Mouse (Mus musculus): ENCODE data around the gene Hist2h3c1. TPM values are rescaled to one million over a fixed set of nuclear protein-coding genes. Genes with fewer than 3 reads are reported as not detected.

Gene Hist2h3c1
- total RNA-seq, 1 experiment: not detected

DNA sequence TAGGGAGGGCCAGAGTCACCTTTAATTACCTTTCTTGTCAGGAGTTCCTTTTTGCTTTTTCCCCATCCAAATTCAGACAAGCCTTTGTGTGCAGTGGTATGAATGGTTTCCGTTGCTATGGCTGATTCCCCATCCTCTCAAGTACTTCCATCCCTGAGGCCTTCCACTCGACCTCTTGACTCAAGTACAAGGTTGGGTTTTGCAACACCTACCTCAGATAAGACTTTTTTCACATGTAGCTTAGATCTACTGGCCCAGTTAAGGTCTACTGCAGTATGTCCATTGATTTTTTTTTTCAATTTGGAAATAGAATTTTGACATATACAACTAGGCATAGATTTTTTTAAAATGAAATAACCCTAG is 14.7 kb upstream of the Hist2h3c1 start:
- in situ Hi-C loops (cut with MboI; ENCODE audit: low sequenced_read_pairs in 2 of 2, unreplicated experiment in 2 of 2): no loop called here
- Histone ChIP-seq H3K27ac (ENCODE audit: insufficient read depth, low read depth, low read length, poor library complexity, severe bottlenecking) (no peak overlapping the region), H3K4me1 (ENCODE audit: control insufficient read depth in 2 of 2, insufficient read depth in 2 of 2, low read length in 2 of 2, poor library complexity in 1 of 2) (peaks cover 0 to 3% of the 10 kb centered on the region in 2 experiments; a peak in 3 of 4 replicates), H3K4me3 (ENCODE audit: insufficient read depth in 1 of 2, low read depth in 1 of 2, low read length in 2 of 2, poor library complexity in 1 of 2, severe bottlenecking in 1 of 2) (no peak overlapping the region), H3K9me3 (ENCODE audit: control insufficient read depth, insufficient read depth, low read depth, low read length) (no peaks in the 10 kb centered on the region), H3K9ac (ENCODE audit: insufficient read depth, low read depth, low read length, poor library complexity, severe bottlenecking) (no peak overlapping the region), H3K36me3 (ENCODE audit: control insufficient read depth, insufficient read depth, low read length, poor library complexity, severe bottlenecking) (no peaks in the 10 kb centered on the region)
- DNase-seq (ENCODE audit: low read depth, low spot score): no peak
- TF ChIP-seq CHD2 (IDR thresholded peaks at IDR 0.05; ENCODE audit: low read depth, low read length): no peak
- no peak for TF ChIP-seq ZC3H11A (IDR thresholded peaks at IDR 0.05; ENCODE audit: borderline replicate concordance, low read depth, low read length)
- TF ChIP-seq HCFC1 (IDR thresholded peaks at IDR 0.05; ENCODE audit: borderline replicate concordance, insufficient read depth, low read length): no peak
- no peak for TF ChIP-seq ZNF384 (IDR thresholded peaks at IDR 0.05; ENCODE audit: low read depth, low read length)
- TF ChIP-seq MAFK (IDR thresholded peaks at IDR 0.05; ENCODE audit: insufficient read depth, low read depth, low read length): no peak

DNA sequence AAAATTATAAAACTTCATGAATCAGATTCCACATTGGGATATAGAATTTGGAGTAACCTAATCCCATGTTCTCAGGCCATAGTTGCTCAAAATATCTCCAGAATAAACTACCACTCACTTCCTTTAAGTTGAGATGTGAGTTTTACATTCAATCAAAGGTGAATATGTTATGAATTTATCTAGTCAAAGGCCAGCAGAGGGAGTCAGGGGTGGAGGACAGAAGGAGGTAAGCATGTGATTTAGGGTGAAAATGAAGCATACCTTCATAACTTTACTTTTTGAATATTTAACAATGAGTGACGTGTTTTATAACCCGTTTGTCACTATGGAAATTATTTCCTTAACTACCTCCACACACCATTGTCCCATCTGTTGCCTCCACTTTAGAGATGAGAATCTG is 11.6 kb upstream of the Hist2h3c1 start:
- Histone ChIP-seq H3K4me3 (ENCODE audit: insufficient read depth in 1 of 2, low read depth in 1 of 2, low read length in 2 of 2, poor library complexity in 1 of 2, severe bottlenecking in 1 of 2) (no peak overlapping the region), H3K36me3 (ENCODE audit: control insufficient read depth, insufficient read depth, low read length, poor library complexity, severe bottlenecking) (no peaks in the 10 kb centered on the region), H3K9ac (ENCODE audit: insufficient read depth, low read depth, low read length, poor library complexity, severe bottlenecking) (no peak overlapping the region), H3K9me3 (ENCODE audit: control insufficient read depth, insufficient read depth, low read depth, low read length) (no peaks in the 10 kb centered on the region), H3K4me1 (ENCODE audit: control insufficient read depth in 2 of 2, insufficient read depth in 2 of 2, low read length in 2 of 2, poor library complexity in 1 of 2) (peaks cover 0 to 5% of the 10 kb centered on the region in 2 experiments; a peak in 3 of 4 replicates), H3K27ac (ENCODE audit: insufficient read depth, low read depth, low read length, poor library complexity, severe bottlenecking) (no peak overlapping the region)
- TF ChIP-seq HCFC1 (IDR thresholded peaks at IDR 0.05; ENCODE audit: borderline replicate concordance, insufficient read depth, low read length) (no peak), ZC3H11A (IDR thresholded peaks at IDR 0.05; ENCODE audit: borderline replicate concordance, low read depth, low read length) (no peak)
- in situ Hi-C loops (cut with MboI; ENCODE audit: low sequenced_read_pairs in 2 of 2, unreplicated experiment in 2 of 2): no loop called here
- no peak for DNase-seq (ENCODE audit: low read depth, low spot score)

DNA sequence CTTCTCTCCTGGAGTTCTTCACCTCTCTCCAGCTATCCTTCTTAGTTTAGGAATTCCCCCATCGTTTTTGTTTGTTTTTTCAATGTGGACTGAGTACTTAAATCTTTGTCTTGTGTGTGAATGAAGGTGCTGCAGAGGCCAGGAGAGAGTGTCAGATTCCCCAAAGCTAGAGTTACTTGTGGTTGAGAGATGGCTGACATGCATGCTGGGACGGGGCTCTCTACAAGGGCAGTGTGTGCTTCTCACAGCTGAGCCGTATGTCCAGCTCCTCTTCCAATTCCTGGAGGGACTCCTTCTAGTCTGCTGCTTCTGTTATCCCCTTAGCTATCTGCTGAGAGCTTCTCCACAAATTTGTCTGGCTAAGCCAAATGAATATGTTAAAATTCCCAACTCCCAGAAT is 10.6 kb upstream of the Hist2h3c1 start:
- TF ChIP-seq CHD2 (IDR thresholded peaks at IDR 0.05; ENCODE audit: low read depth, low read length): no peak
- no peak for TF ChIP-seq HCFC1 (IDR thresholded peaks at IDR 0.05; ENCODE audit: borderline replicate concordance, insufficient read depth, low read length)
- no peak for TF ChIP-seq MAFK (IDR thresholded peaks at IDR 0.05; ENCODE audit: insufficient read depth, low read depth, low read length)
- TF ChIP-seq ZC3H11A (IDR thresholded peaks at IDR 0.05; ENCODE audit: borderline replicate concordance, low read depth, low read length): no peak
- Histone ChIP-seq H3K9me3 (ENCODE audit: control insufficient read depth, insufficient read depth, low read depth, low read length) (no peaks in the 10 kb centered on the region), H3K27ac (ENCODE audit: insufficient read depth, low read depth, low read length, poor library complexity, severe bottlenecking) (no peak overlapping the region), H3K36me3 (ENCODE audit: control insufficient read depth, insufficient read depth, low read length, poor library complexity, severe bottlenecking) (no peaks in the 10 kb centered on the region), H3K4me3 (ENCODE audit: insufficient read depth in 1 of 2, low read depth in 1 of 2, low read length in 2 of 2, poor library complexity in 1 of 2, severe bottlenecking in 1 of 2) (no peak overlapping the region), H3K9ac (ENCODE audit: insufficient read depth, low read depth, low read length, poor library complexity, severe bottlenecking) (no peak overlapping the region), H3K4me1 (ENCODE audit: control insufficient read depth in 2 of 2, insufficient read depth in 2 of 2, low read length in 2 of 2, poor library complexity in 1 of 2) (peaks cover under 1 to 5% of the 10 kb centered on the region in 2 experiments; a peak in 3 of 4 replicates)
- in situ Hi-C loops (cut with MboI; ENCODE audit: low sequenced_read_pairs in 2 of 2, unreplicated experiment in 2 of 2): no loop called here
- no peak for DNase-seq (ENCODE audit: low read depth, low spot score)

DNA sequence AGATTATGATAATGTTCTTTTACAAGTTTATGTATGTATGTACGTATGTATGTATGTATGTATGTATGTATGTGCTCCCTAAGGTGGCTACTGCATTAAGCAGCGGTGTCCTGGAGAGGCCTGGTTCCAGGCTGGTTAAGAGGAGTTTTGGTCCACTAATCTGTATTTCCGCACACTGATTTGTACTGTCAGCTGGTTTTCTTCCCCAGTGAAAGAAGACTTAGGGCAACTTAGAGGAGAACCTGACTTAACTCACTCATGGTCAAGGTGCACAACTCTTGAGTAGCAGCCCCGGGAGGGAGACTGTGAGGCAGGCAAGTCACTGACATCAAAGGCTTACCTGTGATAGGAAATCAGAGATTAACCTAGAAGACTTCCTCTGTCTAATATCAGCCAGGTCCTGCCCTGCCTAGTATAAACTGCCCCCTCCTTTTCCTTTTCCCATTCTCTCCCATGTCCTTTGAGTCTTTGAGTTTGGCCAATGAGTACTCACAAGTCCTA is 9.6 kb upstream of the Hist2h3c1 start:
- H3K4me1 ChIP-seq (ENCODE audit: control insufficient read depth in 2 of 2, insufficient read depth in 2 of 2, low read length in 2 of 2, poor library complexity in 1 of 2): peaks cover 3 to 5% of the 10 kb centered on the region in 2 experiments; a peak in 3 of 4 replicates
- TF ChIP-seq HCFC1 (IDR thresholded peaks at IDR 0.05; ENCODE audit: borderline replicate concordance, insufficient read depth, low read length): no peak
- no peak for TF ChIP-seq ZC3H11A (IDR thresholded peaks at IDR 0.05; ENCODE audit: borderline replicate concordance, low read depth, low read length)
- H3K4me3 ChIP-seq (ENCODE audit: insufficient read depth in 1 of 2, low read depth in 1 of 2, low read length in 2 of 2, poor library complexity in 1 of 2, severe bottlenecking in 1 of 2): peak overlapping the region; percentile 74 to 81
- H3K36me3 ChIP-seq (ENCODE audit: control insufficient read depth, insufficient read depth, low read length, poor library complexity, severe bottlenecking): no peaks in the 10 kb centered on the region
- H3K9me3 ChIP-seq (ENCODE audit: control insufficient read depth, insufficient read depth, low read depth, low read length): no peaks in the 10 kb centered on the region
- peak overlapping the region; percentile 7; the same call in 1 of the 2 replicates for H3K27ac ChIP-seq (ENCODE audit: insufficient read depth, low read depth, low read length, poor library complexity, severe bottlenecking)
- peak overlapping the region; percentile 89; the same call in 1 of the 2 replicates for H3K9ac ChIP-seq (ENCODE audit: insufficient read depth, low read depth, low read length, poor library complexity, severe bottlenecking)
- no peak for DNase-seq (ENCODE audit: low read depth, low spot score)
- in situ Hi-C loops (cut with MboI; ENCODE audit: low sequenced_read_pairs in 2 of 2, unreplicated experiment in 2 of 2): no loop called here

DNA sequence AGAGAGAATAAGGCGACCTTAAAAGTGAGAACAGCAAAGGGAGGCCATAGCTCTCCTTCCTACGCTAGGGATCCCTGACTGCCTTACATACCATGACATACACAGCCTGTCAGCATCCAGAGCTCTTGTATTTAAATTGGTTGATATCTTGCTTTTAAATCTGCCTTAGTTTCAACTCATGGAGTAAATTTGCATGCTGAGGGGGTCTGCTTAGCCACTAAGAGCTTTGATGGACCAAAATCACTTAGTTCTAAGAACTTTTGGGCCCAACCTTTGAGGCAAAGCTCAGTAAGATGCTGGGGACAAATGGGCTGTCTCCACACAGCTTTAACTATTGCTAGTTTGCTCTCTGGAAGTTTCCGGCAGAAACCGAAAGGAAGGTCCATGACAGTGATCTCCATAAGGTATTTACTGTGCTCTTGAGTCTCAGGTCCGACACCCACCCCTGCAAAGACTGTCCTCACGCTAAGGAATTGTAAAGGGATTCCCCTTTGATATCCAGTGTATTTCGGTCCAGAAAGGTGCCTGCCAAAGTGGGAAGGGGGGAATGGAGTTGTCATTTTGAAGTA is 9.1 kb upstream of the Hist2h3c1 start:
- H3K9me3 ChIP-seq (ENCODE audit: control insufficient read depth, insufficient read depth, low read depth, low read length): no peaks in the 10 kb centered on the region
- peak overlapping the region; percentile 74 to 81 for H3K4me3 ChIP-seq (ENCODE audit: insufficient read depth in 1 of 2, low read depth in 1 of 2, low read length in 2 of 2, poor library complexity in 1 of 2, severe bottlenecking in 1 of 2)
- peak overlapping the region; percentile 89 for H3K9ac ChIP-seq (ENCODE audit: insufficient read depth, low read depth, low read length, poor library complexity, severe bottlenecking)
- no peak for TF ChIP-seq CHD2 (IDR thresholded peaks at IDR 0.05; ENCODE audit: low read depth, low read length)
- no peak for TF ChIP-seq ZC3H11A (IDR thresholded peaks at IDR 0.05; ENCODE audit: borderline replicate concordance, low read depth, low read length)
- no peak for TF ChIP-seq HCFC1 (IDR thresholded peaks at IDR 0.05; ENCODE audit: borderline replicate concordance, insufficient read depth, low read length)
- TF ChIP-seq MAFK (IDR thresholded peaks at IDR 0.05; ENCODE audit: insufficient read depth, low read depth, low read length): no peak
- no peak for TF ChIP-seq ZNF384 (IDR thresholded peaks at IDR 0.05; ENCODE audit: low read depth, low read length)
- no peak for DNase-seq (ENCODE audit: low read depth, low spot score)
- in situ Hi-C loops (cut with MboI; ENCODE audit: low sequenced_read_pairs in 2 of 2, unreplicated experiment in 2 of 2): no loop called here
- peak overlapping the region; percentile 91; the same call in 1 of the 2 replicates for H3K27ac ChIP-seq (ENCODE audit: insufficient read depth, low read depth, low read length, poor library complexity, severe bottlenecking)
- no peaks in the 10 kb centered on the region for H3K36me3 ChIP-seq (ENCODE audit: control insufficient read depth, insufficient read depth, low read length, poor library complexity, severe bottlenecking)
- H3K4me1 ChIP-seq (ENCODE audit: control insufficient read depth in 2 of 2, insufficient read depth in 2 of 2, low read length in 2 of 2, poor library complexity in 1 of 2): peaks cover 3 to 8% of the 10 kb centered on the region in 2 experiments; a peak in 3 of 4 replicates
